Mouse (Mus musculus): ENCODE data around the gene Bcl2l12. TPM values are rescaled to one million over a fixed set of nuclear protein-coding genes. Genes with fewer than 3 reads are reported as not detected.
"Not testable (repeated sequence)": the region's sequence is repeated elsewhere in the genome, so short reads cannot be mapped to it uniquely, and the experiment has no call there.

Gene Bcl2l12
- total RNA-seq, 1 experiment from 2014 or later = 19.8 TPM

DNA sequence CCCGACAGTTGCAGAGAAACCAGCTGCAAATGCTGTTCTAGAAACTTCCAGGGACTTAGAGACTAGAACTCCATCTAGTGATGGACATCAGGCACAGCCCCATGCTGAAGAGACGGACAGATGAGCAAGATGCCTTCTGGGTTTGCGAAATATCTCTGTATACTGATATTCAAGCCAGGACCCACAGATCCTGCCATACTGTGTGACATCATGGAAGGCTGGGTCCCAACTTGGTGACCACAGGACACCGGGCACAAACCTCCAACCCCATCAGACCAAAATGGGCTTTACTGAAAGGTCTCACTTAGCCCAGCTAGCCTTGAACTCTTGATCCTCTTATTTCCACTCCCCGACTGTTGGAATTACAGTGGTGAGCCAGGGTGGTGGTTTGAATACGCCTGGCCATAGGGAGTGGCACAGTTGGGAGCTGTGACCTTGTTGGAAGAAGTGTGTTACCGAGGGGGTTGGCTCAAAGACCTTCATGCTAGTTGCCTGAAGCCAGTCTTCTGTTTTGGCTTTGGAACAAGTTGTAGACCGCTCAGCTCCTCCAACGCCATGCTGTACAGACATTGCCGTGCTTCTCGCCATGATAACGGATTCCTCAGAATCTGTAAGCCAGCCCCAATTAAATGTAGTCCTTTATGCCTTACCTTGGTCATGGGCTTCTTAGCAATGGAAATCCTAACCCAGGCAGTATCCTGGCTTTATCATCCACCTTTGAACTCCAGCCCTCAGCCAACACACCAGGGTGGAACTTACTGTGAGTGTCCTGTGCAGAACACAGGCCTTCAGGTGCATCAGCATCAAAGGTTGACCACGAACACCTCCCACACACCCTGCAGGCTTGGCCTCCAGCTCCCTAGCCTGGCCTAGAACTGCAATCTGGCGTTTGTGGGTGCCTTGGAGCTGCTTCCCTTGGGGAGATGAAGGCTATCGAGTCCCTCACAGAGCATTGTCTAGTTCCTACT lies 26.1 kb upstream of the Bcl2l12 start:
- ATAC-seq (replicated peaks in 1 of 2; ENCODE audit: insufficient read depth in 1 of 2, low FRiP score in 2 of 2, low TSS enrichment in 1 of 2, low read depth in 1 of 2, poor library complexity in 2 of 2, severe bottlenecking in 2 of 2) = no peak

DNA sequence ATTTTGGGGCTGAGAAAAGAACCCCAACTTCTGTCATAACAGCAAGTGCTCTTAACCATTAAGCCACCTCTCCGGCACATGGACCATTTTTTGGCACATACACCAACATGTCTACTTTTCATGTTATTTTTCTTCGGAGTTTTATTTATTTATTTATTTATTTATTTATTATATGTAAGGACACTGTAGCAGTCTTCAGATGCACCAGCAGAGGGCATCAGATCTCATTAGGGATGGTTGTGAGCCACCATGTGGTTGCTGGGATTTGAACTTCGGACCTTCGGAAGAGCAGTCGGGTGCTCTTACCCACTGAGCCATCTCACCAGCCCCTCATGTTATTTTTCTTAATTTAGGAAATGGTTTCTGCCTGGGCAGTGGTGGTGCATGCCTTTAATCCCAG lies 25.2 kb upstream of the Bcl2l12 start:
- ATAC-seq (replicated peaks in 1 of 2; ENCODE audit: insufficient read depth in 1 of 2, low FRiP score in 2 of 2, low TSS enrichment in 1 of 2, low read depth in 1 of 2, poor library complexity in 2 of 2, severe bottlenecking in 2 of 2) = not testable (repeated sequence)

DNA sequence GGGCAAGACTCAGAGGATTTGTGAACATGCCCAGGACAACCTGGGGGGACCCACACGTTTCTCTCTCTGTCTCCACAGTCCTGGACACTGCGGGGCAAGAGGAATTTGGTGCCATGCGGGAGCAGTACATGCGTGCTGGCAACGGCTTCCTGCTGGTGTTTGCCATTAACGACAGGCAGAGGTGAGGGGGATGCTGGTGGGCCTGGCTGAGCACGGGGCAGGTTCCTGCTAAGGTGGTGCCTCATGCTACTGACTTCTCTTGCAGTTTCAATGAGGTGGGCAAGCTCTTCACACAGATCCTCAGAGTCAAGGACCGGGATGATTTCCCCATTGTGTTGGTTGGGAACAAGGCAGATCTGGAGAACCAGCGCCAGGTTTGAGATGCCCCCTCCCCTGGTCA lies 21.7 kb upstream of the Bcl2l12 start:
- ATAC-seq (replicated peaks in 1 of 2; ENCODE audit: insufficient read depth in 1 of 2, low FRiP score in 2 of 2, low TSS enrichment in 1 of 2, low read depth in 1 of 2, poor library complexity in 2 of 2, severe bottlenecking in 2 of 2) = no peak

DNA sequence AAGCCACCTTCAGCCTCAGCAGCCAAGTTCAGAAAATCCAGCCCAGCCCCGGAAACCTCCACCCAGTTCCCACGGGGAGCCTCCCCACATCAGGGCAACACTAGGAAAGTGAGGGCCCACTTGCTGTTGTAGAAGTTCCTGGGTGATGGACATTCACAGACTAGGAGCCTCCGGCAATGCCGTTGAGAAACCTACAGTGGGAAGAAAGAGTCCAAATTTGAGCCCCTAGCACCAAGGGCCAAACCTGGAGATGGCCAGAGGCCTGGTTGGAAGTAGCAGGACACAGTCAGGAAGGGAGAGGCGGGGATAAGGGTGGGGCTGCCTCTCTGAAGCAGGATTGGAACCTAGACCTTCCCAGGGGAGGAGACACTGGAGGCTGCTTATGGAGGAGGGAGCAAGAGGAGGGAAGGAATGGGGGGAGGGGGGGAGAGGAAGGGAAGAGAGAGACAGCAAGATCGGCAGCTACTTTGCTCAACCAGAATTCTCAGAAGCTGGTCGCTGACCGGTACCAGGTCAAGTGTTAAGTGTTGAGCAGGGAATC lies 20.6 kb upstream of the Bcl2l12 start:
- no peak for ATAC-seq (replicated peaks in 1 of 2; ENCODE audit: insufficient read depth in 1 of 2, low FRiP score in 2 of 2, low TSS enrichment in 1 of 2, low read depth in 1 of 2, poor library complexity in 2 of 2, severe bottlenecking in 2 of 2)

DNA sequence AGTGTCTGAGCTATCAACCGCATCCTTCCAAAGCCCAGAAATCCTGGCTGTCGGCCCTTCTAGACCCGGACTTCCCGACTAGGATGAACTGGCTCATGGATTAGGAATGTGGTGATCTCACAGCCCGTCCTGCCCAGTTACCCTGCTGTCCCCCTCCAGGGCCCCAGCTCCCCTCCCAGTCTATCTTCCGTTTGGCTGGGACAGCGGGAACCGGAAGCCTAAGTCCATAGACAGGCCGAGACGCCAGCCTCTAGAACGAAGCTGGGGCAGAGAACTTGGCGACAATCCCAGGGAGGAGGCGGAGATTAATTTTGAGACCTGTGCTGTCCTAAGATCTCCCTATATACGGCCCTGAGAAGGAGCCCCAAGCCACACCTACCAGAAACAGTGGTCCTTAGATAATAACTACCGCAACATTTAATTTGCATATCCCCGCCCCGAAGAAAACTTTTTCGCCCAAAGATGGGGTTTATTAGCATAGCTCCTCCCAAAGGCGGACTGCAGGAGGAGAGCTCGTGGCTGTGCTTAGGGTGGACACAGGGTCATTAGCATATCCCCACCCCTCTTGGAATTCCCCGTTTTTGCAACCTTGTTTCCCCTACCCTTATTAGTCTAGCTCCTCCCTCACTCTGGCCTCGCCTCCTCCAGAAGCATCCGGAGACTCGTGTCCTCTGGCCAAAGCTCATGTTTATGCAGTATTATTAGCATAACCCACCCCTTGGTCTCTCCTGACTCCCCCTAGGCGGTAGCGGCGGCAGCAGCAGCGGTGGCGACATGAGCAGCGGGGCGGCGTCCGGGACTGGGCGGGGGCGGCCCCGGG lies 18.9 kb upstream of the Bcl2l12 start, which contains the start of gene Rras:
TSS of gene Rras (plus strand) at position 720 of the 820 bp plus-strand sequence.
- peak; percentile 80 to 88 for ATAC-seq (replicated peaks in 1 of 2; ENCODE audit: insufficient read depth in 1 of 2, low FRiP score in 2 of 2, low TSS enrichment in 1 of 2, low read depth in 1 of 2, poor library complexity in 2 of 2, severe bottlenecking in 2 of 2)

DNA sequence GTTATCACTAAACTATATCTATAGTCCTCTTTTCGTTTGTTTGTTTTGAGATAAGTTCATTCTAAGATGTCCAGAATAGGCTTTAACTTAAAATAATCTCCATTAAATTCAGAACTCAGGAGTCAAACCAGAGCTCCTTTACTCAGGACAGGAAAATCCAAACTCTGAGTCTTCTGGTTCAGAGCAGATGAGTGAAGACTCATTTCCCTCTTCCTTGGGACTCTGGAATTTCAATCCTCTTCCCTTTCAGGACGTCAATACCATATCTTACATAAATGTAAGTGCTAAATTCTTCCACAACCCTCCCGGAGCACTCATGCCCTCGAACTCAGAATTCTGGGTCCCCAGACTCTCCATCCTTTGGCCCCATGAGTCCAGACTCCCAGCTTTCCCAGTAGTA lies 18.2 kb upstream of the Bcl2l12 start:
- no peak for ATAC-seq (replicated peaks in 1 of 2; ENCODE audit: insufficient read depth in 1 of 2, low FRiP score in 2 of 2, low TSS enrichment in 1 of 2, low read depth in 1 of 2, poor library complexity in 2 of 2, severe bottlenecking in 2 of 2)

DNA sequence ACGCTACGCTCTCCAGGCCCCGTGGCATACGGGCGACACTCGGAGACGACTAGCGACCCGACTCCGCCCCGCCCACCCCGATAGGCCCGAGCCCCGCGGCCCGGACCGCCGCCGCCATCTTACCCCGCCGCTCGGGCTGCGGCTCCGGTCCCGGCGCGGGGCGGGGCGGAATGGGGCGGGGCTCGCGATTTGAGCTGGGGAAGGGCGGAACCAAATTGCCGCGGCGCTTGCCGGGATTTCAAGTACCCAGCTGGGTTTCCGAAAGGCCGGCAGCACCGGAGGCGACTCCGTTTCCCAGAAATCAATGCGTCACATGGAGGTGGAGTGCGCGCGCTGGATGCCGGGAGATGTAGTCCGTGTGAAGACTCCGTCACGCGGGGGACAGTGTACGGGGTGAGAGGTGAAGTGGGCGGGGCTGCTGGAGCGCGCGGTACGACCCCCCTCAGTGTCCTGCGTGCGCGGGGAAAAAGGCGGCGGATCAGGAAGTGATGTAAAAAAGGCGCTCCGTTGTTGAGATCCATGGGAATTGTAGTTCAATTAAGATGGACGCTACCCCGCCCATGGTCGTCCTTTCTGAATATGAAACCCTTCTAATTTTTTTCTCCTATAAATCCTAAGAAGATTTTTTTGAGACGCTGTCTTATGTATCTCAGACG lies 17.6 kb upstream of the Bcl2l12 start, which contains the start of gene Scaf1:
TSS of gene Scaf1 (minus strand) at position 407 of the 656 bp plus-strand sequence.
- ATAC-seq (replicated peaks in 1 of 2; ENCODE audit: insufficient read depth in 1 of 2, low FRiP score in 2 of 2, low TSS enrichment in 1 of 2, low read depth in 1 of 2, poor library complexity in 2 of 2, severe bottlenecking in 2 of 2) = peak; percentile 73 to 87

DNA sequence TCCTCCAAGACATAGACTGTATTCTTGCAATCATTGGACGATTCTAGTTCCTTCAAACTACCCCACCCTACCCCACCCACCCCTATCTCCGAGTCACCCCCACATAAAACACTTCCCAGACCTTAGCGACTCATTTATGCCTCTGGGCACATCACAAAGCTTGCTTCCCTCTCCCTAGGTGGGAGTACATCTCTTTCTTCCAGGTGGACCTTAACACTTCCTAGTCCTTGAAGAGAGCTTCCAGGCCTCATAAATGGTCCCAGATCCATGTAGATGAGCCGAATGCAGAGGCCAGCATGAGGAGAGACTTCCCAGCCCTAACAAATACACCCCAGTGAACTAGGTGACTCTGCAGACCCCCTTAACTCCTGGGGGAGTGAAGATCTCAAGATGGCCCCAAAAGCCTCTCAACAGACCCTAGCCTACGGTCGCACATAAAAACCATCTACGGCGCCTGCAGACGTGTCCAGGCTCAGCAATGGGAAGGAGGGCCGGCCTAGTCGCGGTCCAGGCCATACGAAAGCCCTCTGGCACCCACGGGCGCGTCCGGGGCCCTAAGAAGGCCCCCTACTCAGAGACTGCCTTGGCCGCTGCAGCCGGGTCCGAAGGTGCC lies 16.9 kb upstream of the Bcl2l12 start:
- no peak for ATAC-seq (replicated peaks in 1 of 2; ENCODE audit: insufficient read depth in 1 of 2, low FRiP score in 2 of 2, low TSS enrichment in 1 of 2, low read depth in 1 of 2, poor library complexity in 2 of 2, severe bottlenecking in 2 of 2)

DNA sequence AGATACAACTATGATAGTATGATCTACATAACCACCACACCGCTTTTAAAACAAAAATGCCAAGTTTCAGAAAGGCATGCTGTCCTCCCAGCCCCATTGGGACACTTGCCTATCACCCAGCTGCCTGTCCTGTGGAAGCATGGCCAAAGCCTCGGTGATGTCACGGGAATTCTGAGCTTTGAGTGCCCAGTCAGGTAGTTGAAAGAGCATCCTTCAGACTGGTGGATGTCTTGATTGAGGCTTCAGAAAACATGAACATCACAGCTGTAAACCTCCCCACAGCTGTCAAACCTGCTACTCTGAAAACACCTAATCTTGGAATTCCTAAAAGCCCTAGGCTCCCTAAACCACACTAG lies 15.6 kb upstream of the Bcl2l12 start:
- no peak for ATAC-seq (replicated peaks in 1 of 2; ENCODE audit: insufficient read depth in 1 of 2, low FRiP score in 2 of 2, low TSS enrichment in 1 of 2, low read depth in 1 of 2, poor library complexity in 2 of 2, severe bottlenecking in 2 of 2)

DNA sequence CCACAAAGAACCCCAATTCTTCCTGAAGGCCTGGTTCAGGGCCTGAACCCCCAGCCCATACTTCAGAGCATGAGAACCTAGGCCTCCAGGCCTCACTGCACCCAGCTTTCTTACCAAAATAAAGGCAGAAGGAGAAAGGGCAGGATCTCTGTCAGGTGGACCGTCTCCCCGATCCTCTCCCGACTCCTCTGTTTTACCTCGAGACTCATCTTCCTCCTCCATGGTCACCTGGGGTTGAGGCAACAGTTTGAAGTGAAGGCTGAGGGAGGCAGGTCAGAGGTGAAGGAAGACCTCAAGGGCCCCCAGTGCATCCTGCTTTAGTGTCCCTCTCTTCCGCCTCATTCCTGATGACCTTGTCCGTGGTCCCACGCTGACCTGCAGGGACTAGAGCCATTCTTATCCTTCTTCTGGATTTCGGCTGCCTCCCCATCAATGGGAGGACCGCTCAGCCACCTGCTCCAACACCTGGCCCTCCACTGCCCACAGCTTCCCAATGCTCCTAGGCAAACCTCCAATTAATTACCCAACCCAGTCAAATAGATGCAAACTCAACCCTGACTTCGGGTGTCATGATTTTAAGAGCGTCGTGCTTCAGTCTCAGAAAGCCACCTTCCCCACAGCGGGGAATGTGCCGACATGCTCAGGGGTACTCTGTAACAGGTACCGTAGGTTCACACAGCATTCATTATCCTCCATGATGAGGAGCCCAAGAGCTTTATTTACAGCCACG lies 15.0 kb upstream of the Bcl2l12 start:
- no peak for ATAC-seq (replicated peaks in 1 of 2; ENCODE audit: insufficient read depth in 1 of 2, low FRiP score in 2 of 2, low TSS enrichment in 1 of 2, low read depth in 1 of 2, poor library complexity in 2 of 2, severe bottlenecking in 2 of 2)

DNA sequence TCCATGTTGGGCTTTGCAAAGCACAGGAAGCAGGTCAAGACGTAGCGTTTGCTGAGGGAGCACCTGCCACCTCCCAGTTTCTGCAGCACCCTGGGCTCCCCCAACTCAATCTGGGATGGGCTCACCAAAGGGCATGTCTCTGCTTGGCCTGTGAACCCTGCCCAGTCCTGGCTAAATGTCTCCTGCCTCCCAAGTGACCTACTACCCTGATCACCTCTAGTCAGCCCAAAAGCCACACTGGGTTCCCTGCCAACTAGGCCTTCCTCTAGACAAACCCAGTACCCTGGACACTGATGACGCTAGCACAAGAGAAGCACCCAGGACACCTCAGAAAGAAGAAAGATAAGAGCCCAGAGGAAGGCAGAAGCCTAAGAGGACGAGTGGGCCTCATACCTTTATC lies 14.3 kb upstream of the Bcl2l12 start:
- no peak for ATAC-seq (replicated peaks in 1 of 2; ENCODE audit: insufficient read depth in 1 of 2, low FRiP score in 2 of 2, low TSS enrichment in 1 of 2, low read depth in 1 of 2, poor library complexity in 2 of 2, severe bottlenecking in 2 of 2)

DNA sequence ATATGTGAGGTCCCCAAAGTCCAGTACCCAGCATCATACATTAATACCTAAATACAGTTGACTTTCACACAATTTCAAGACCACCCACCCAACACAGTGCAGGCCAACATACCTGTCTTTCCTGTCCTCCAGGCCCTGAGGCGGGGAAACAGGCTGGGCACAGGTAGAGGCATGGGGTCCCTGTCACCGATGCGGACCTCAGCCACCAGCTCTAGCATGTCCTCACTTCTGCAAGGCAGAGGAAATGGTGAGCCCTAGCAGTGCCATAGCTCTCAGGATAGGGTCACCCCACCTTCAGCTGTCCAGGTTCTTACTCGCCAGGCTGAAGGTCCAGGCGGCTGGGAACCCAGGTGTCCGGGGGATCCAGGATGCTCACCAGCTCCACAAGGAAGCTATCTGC lies 13.5 kb upstream of the Bcl2l12 start:
- ATAC-seq (replicated peaks in 1 of 2; ENCODE audit: insufficient read depth in 1 of 2, low FRiP score in 2 of 2, low TSS enrichment in 1 of 2, low read depth in 1 of 2, poor library complexity in 2 of 2, severe bottlenecking in 2 of 2) = no peak

DNA sequence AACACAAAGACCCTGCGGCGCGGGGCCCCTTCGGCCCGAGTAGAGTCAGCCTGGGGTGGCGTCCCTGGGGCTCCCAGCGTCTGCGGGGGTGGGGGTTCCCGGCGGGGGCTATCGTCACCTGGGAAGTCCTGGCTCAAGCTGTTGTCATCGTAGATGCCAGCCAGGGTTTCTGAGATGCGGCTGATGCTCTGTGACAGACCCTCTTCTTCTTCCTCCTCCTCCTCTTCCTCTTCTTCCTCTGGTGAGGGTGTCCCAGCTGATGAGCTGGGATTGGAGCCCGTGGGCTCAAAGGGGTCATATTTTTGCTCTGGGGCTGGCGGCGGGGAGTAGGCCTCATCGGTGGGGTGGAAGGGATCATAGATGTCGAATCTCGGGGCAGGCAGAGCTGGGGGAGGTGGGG lies 9.9 kb upstream of the Bcl2l12 start:
- no peak for ATAC-seq (replicated peaks in 1 of 2; ENCODE audit: insufficient read depth in 1 of 2, low FRiP score in 2 of 2, low TSS enrichment in 1 of 2, low read depth in 1 of 2, poor library complexity in 2 of 2, severe bottlenecking in 2 of 2)

DNA sequence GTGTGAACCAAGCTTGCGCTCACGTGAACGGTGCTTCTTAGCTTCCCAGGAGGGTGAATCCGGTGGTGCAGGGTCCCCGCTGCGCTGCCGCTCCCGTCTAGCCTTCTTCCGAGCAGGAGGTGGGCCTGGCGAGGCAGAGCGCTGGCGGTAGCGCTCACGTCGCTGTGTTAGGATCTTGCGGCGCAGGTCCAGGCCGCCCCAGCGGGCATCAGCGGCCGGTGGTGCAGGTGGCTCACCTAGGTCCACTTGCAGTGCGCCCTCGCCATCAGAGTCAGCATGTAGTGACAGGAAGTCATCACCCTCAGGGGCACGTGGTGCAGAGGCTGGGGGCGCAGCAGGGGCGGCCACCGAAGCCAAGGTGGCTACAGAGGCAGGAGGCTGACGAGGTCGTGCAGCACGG lies 9.3 kb upstream of the Bcl2l12 start:
- no peak for ATAC-seq (replicated peaks in 1 of 2; ENCODE audit: insufficient read depth in 1 of 2, low FRiP score in 2 of 2, low TSS enrichment in 1 of 2, low read depth in 1 of 2, poor library complexity in 2 of 2, severe bottlenecking in 2 of 2)

DNA sequence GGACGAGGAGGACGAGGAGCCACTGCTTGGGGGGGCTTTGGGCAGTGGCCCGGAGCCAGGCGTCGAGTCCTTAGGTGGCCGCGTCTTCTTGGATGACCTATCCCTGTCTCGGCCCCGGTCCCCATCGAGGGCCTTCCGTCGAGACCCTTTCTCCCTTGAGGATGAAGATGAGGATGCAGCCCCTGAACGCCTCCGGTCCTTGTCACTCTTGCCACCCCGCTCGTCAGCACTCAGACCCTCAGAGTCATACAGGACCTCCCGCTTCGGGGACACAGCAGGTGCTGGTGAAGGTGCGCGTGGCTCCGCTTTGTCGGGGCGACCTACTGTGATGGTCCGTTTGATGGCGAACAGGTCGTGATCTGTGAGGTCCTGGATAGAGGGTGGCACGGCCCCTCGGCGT lies 8.6 kb upstream of the Bcl2l12 start:
- ATAC-seq (replicated peaks in 1 of 2; ENCODE audit: insufficient read depth in 1 of 2, low FRiP score in 2 of 2, low TSS enrichment in 1 of 2, low read depth in 1 of 2, poor library complexity in 2 of 2, severe bottlenecking in 2 of 2) = no peak

DNA sequence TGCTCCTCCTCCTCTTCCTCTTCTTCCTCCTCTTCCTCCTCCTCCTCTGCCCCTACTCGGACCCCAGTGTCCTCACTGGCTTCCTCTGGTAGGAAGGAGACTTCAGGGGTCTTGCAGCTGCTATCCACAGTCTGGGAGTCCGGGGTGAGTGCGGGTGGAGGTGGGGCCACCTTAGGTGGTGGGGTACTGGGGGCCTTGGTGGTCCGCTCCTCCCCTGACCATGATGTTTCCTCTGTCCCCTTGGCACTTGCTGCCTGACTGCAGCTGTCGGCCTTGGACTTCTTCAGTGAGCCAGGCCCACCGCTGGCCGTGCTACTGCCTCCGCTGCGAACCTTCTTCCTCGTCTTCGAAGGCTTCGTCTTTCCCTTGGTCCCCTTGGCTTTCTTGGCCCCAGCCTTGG lies 8.0 kb upstream of the Bcl2l12 start:
- no peak for ATAC-seq (replicated peaks in 1 of 2; ENCODE audit: insufficient read depth in 1 of 2, low FRiP score in 2 of 2, low TSS enrichment in 1 of 2, low read depth in 1 of 2, poor library complexity in 2 of 2, severe bottlenecking in 2 of 2)

Data from hematopoietic stem cell, adult 5-6 weeks (primary cell).